Mouse (Mus musculus): ENCODE data around the gene Zfp579.
"Not testable (repeated sequence)": the region's sequence is repeated elsewhere in the genome, so short reads cannot be mapped to it uniquely, and the experiment has no call there.

The Zfp579 gene

GRCm38 (mm10) chr7:5015118-5016001 lies 19.4 kb upstream of the Zfp579 start, which contains the start of gene Gm44973:
Gene Gm44973 (plus strand): TSS chr7:5015496.
- in situ Hi-C loops (cut with MseI, MboI): no loop called here

GRCm38 (mm10) chr7:5014251-5015117 lies 18.5 kb upstream of the Zfp579 start, which contains the start of the genes Zfp524 and Fiz1:
Gene Zfp524 (plus strand): TSS chr7:5014415.
Gene Fiz1 (minus strand): TSS chr7:5014697.
- in situ Hi-C loops (cut with MseI, MboI): no loop called here

- in situ Hi-C loops (cut with MseI, MboI): no loop called here
Measured at GRCm38 (mm10) chr7:5012681-5013513, 16.9 kb upstream of the Zfp579 start.

- in situ Hi-C loops (cut with MseI, MboI): no loop called here
Measured at GRCm38 (mm10) chr7:5008229-5008628, 12.3 kb upstream of the Zfp579 start.

- in situ Hi-C loops (cut with MseI, MboI): not testable (repeated sequence)
Measured at GRCm38 (mm10) chr7:5002876-5003275, 6.9 kb upstream of the Zfp579 start.

- in situ Hi-C loops (cut with MseI, MboI): no loop called here
Measured at GRCm38 (mm10) chr7:4999876-5000275, 3.9 kb upstream of the Zfp579 start.

GRCm38 (mm10) chr7:4996934-4997333 lies 976 bp upstream of the Zfp579 start:
- in situ Hi-C loops (cut with MseI, MboI): no loop called here

- in situ Hi-C loops (cut with MseI, MboI): no loop called here
Measured at GRCm38 (mm10) chr7:4995268-4996002, 523 bp downstream of the Zfp579 start.

- in situ Hi-C loops (cut with MseI, MboI): no loop called here
Measured at GRCm38 (mm10) chr7:4993999-4994788, 1.8 kb downstream of the Zfp579 start.

GRCm38 (mm10) chr7:4993347-4993998 lies 2.5 kb downstream of the Zfp579 start:
- in situ Hi-C loops (cut with MseI, MboI): no loop called here

GRCm38 (mm10) chr7:4988250-4988649 lies 7.7 kb downstream of the Zfp579 start:
- in situ Hi-C loops (cut with MseI, MboI): no loop called here

GRCm38 (mm10) chr7:4976832-4977231 lies 19.1 kb downstream of the Zfp579 start:
- in situ Hi-C loops (cut with MseI, MboI): no loop called here

GRCm38 (mm10) chr7:4975455-4975854 lies 20.5 kb downstream of the Zfp579 start:
- in situ Hi-C loops (cut with MseI, MboI): no loop called here

GRCm38 (mm10) chr7:4972321-4973047 lies 23.5 kb downstream of the Zfp579 start:
- in situ Hi-C loops (cut with MseI, MboI): no loop called here

GRCm38 (mm10) chr7:4971710-4972109 lies 24.2 kb downstream of the Zfp579 start:
- in situ Hi-C loops (cut with MseI, MboI): no loop called here

GRCm38 (mm10) chr7:4971068-4971467 lies 24.9 kb downstream of the Zfp579 start, which contains the start of gene Sbk3:
Gene Sbk3 (minus strand): TSS chr7:4971168.
- in situ Hi-C loops (cut with MseI, MboI): no loop called here

GRCm38 (mm10) chr7:4964988-4965387 lies 31.0 kb downstream of the Zfp579 start:
- in situ Hi-C loops (cut with MseI, MboI): no loop called here

GRCm38 (mm10) chr7:4964272-4964671 lies 31.7 kb downstream of the Zfp579 start, which contains the start of gene Sbk2:
Gene Sbk2 (minus strand): TSS chr7:4964406.
- in situ Hi-C loops (cut with MseI, MboI): no loop called here

All from mouse trophoblast stem cell (cell line).